Mouse (Mus musculus) liver, adult (tissue): ENCODE data around the gene Iqck.

Experiments
- GATA4 ChIP-seq: IDR thresholded peaks from 2 replicates; pipeline ENCODE4 v1.6.1; 2014; ENCODE audit warnings: mild to moderate bottlenecking, low read length; ENCODE audit not compliant: insufficient replicate concordance

Iqck gene

GRCm38 (mm10) chr7:118979708-118980107 is 124.2 kb downstream of the Iqck start:
- TF ChIP-seq GATA4, result no peak

- no peak for TF ChIP-seq GATA4
These were observed 125.8 kb downstream of the Iqck start for GRCm38 (mm10) chr7:118981346-118981745.

- TF ChIP-seq GATA4, result no peak
These were observed 126.3 kb downstream of the Iqck start for GRCm38 (mm10) chr7:118981831-118982230.

- no peak for TF ChIP-seq GATA4
These were observed 127.0 kb downstream of the Iqck start for GRCm38 (mm10) chr7:118982586-118982985.

GRCm38 (mm10) chr7:118983961-118984360 is 128.4 kb downstream of the Iqck start:
- TF ChIP-seq GATA4, result no peak

- no peak for TF ChIP-seq GATA4
These were observed 130.2 kb downstream of the Iqck start for GRCm38 (mm10) chr7:118985786-118986185.

- TF ChIP-seq GATA4, result no peak
These were observed 130.8 kb downstream of the Iqck start for GRCm38 (mm10) chr7:118986369-118986768.

- TF ChIP-seq GATA4, result no peak
These were observed 133.8 kb downstream of the Iqck start for GRCm38 (mm10) chr7:118989275-118989856.

GRCm38 (mm10) chr7:118990282-118990681 is 134.7 kb downstream of the Iqck start:
- TF ChIP-seq GATA4, result no peak

GRCm38 (mm10) chr7:118991341-118991884 is 135.9 kb downstream of the Iqck start:
- no peak for TF ChIP-seq GATA4

GRCm38 (mm10) chr7:118992080-118992560 is 136.6 kb downstream of the Iqck start:
- no peak for TF ChIP-seq GATA4

GRCm38 (mm10) chr7:118992623-118993405 is 137.3 kb downstream of the Iqck start:
- TF ChIP-seq GATA4, result no peak

- TF ChIP-seq GATA4, result no peak
These were observed 138.2 kb downstream of the Iqck start for GRCm38 (mm10) chr7:118993597-118994230.

GRCm38 (mm10) chr7:118994231-118994842 is 138.8 kb downstream of the Iqck start:
- TF ChIP-seq GATA4, result no peak

- TF ChIP-seq GATA4, result no peak
These were observed 139.5 kb downstream of the Iqck start, which contains the start of gene Gprc5b for GRCm38 (mm10) chr7:118995007-118995406. Gprc5b (minus strand) TSS chr7:118995211.
